Mouse (Mus musculus): Measurements from ENCODE around the gene Gpr68. TPM values are rescaled to one million over a fixed set of nuclear protein-coding genes. Genes with fewer than 3 reads are reported as not detected.

Gpr68 gene
- polyA plus RNA-seq, 1 experiment from 2014 or later: 0.62 TPM

- H3K27ac ChIP-seq: no peak overlapping the region
- H3K27me3 ChIP-seq (replicated peaks): peaks cover 14% of the 10 kb centered on the region
- no peaks in the 10 kb centered on the region for H3K36me3 ChIP-seq
- peak overlapping the region; percentile 94 for H3K4me2 ChIP-seq (replicated peaks)
- no peaks in the 10 kb centered on the region for H3K9me3 ChIP-seq
- no peak for ATAC-seq
- H3K4me1 ChIP-seq (replicated peaks): peaks cover 22% of the 10 kb centered on the region; the same call in 1 of the 2 replicates
- peak overlapping the region; percentile 39 for H3K4me3 ChIP-seq (replicated peaks)
- 30% methylated on average over 10 of the region's 10 CpGs for WGBS
- H3K9ac ChIP-seq: 0 out of 2 replicates have a peak overlapping the region, but pooled peaks have one; percentile 46
Measured at GRCm38 (mm10) chr12:100908298-100909034, 468 bp upstream of the Gpr68 start.

- no peak for ATAC-seq
- no peak overlapping the region for H3K9ac ChIP-seq
Measured at GRCm38 (mm10) chr12:100906861-100907260, 1.1 kb downstream of the Gpr68 start.

GRCm38 (mm10) chr12:100903761-100904160 is 4.2 kb downstream of the Gpr68 start:
- no peak for ATAC-seq
- H3K9ac ChIP-seq: no peak overlapping the region
- peaks cover 13% of the 10 kb centered on the region for H3K4me1 ChIP-seq (replicated peaks)
- no peak overlapping the region for H3K4me2 ChIP-seq (replicated peaks)
- H3K4me3 ChIP-seq (replicated peaks): no peak overlapping the region
- peaks cover 32% of the 10 kb centered on the region for H3K27me3 ChIP-seq (replicated peaks)
- H3K9me3 ChIP-seq: no peaks in the 10 kb centered on the region
- no peak overlapping the region for H3K27ac ChIP-seq
- H3K36me3 ChIP-seq: no peaks in the 10 kb centered on the region
- WGBS: 85% methylated on average over 9 of the region's 9 CpGs

More at GRCm38 (mm10) chr12:100906861-100907260, 1.1 kb downstream of the Gpr68 start:
- no peak overlapping the region for H3K4me3 ChIP-seq (replicated peaks)
- H3K27ac ChIP-seq: no peak overlapping the region
- WGBS: 81% methylated on average over 5 of the region's 5 CpGs
- peaks cover 20% of the 10 kb centered on the region; the same call in 1 of the 2 replicates for H3K4me1 ChIP-seq (replicated peaks)
- H3K4me2 ChIP-seq (replicated peaks): no peak overlapping the region
- H3K27me3 ChIP-seq (replicated peaks): peaks cover 15% of the 10 kb centered on the region
- no peaks in the 10 kb centered on the region for H3K36me3 ChIP-seq
- H3K9me3 ChIP-seq: no peaks in the 10 kb centered on the region

GRCm38 (mm10) chr12:100901386-100901785 is 6.6 kb downstream of the Gpr68 start:
- no peaks in the 10 kb centered on the region for H3K9me3 ChIP-seq
- no peak overlapping the region for H3K4me3 ChIP-seq (replicated peaks)
- H3K4me1 ChIP-seq (replicated peaks): peaks cover 12% of the 10 kb centered on the region
- H3K36me3 ChIP-seq: no peaks in the 10 kb centered on the region
- H3K27ac ChIP-seq: no peak overlapping the region
- ATAC-seq: no peak
- no peak overlapping the region for H3K4me2 ChIP-seq (replicated peaks)
- WGBS: 72% methylated on average over 6 of the region's 6 CpGs
- peaks cover 39% of the 10 kb centered on the region for H3K27me3 ChIP-seq (replicated peaks)
- no peak overlapping the region for H3K9ac ChIP-seq

- H3K4me3 ChIP-seq (replicated peaks): no peak overlapping the region
- H3K36me3 ChIP-seq: no peaks in the 10 kb centered on the region
- WGBS: 63% methylated on average over 6 of the region's 6 CpGs
- H3K27me3 ChIP-seq (replicated peaks): peaks cover 39% of the 10 kb centered on the region
- H3K27ac ChIP-seq: no peak overlapping the region
- H3K9me3 ChIP-seq: no peaks in the 10 kb centered on the region
- H3K4me1 ChIP-seq (replicated peaks): peaks cover 12% of the 10 kb centered on the region
- H3K4me2 ChIP-seq (replicated peaks): no peak overlapping the region
- ATAC-seq: no peak
- H3K9ac ChIP-seq: no peak overlapping the region
Measured at GRCm38 (mm10) chr12:100900901-100901300, 7.1 kb downstream of the Gpr68 start.

- ATAC-seq: peak; percentile 51; the same call in 1 of the 2 replicates
- Histone ChIP-seq H3K9me3 (no peaks in the 10 kb centered on the region), H3K27me3 (replicated peaks) (peaks cover 39% of the 10 kb centered on the region), H3K4me2 (replicated peaks) (peak overlapping the region; percentile 69), H3K9ac (no peak overlapping the region), H3K27ac (no peak overlapping the region), H3K36me3 (no peaks in the 10 kb centered on the region), H3K4me3 (replicated peaks) (peak overlapping the region; percentile 26), H3K4me1 (replicated peaks) (peaks cover 12% of the 10 kb centered on the region)
- WGBS: 2% methylated on average over 30 of the region's 30 CpGs
Measured at GRCm38 (mm10) chr12:100899111-100899640, 8.8 kb downstream of the Gpr68 start.

- H3K27me3 ChIP-seq (replicated peaks): peaks cover 36% of the 10 kb centered on the region
- no peaks in the 10 kb centered on the region for H3K9me3 ChIP-seq
- ATAC-seq: no peak
- no peak overlapping the region for H3K27ac ChIP-seq
- H3K4me2 ChIP-seq (replicated peaks): peak overlapping the region; percentile 69; the same call in 1 of the 2 replicates
- no peak overlapping the region for H3K4me3 ChIP-seq (replicated peaks)
- H3K9ac ChIP-seq: no peak overlapping the region
- 30% methylated on average over 12 of the region's 12 CpGs for WGBS
- no peaks in the 10 kb centered on the region for H3K36me3 ChIP-seq
- H3K4me1 ChIP-seq (replicated peaks): peaks cover 12% of the 10 kb centered on the region
Measured at GRCm38 (mm10) chr12:100897736-100898650, 10.0 kb downstream of the Gpr68 start.

- H3K4me3 ChIP-seq (replicated peaks): no peak overlapping the region
- no peak for ATAC-seq
- peaks cover 33% of the 10 kb centered on the region for H3K27me3 ChIP-seq (replicated peaks)
- no peaks in the 10 kb centered on the region for H3K9me3 ChIP-seq
- no peak overlapping the region for H3K27ac ChIP-seq
- no peak overlapping the region for H3K9ac ChIP-seq
- WGBS: 18% methylated on average over 3 of the region's 3 CpGs
- no peak overlapping the region for H3K4me2 ChIP-seq (replicated peaks)
- H3K4me1 ChIP-seq (replicated peaks): peaks cover 12% of the 10 kb centered on the region
- H3K36me3 ChIP-seq: no peaks in the 10 kb centered on the region
Measured at GRCm38 (mm10) chr12:100896661-100897060, 11.3 kb downstream of the Gpr68 start.

GRCm38 (mm10) chr12:100895504-100895903 is 12.5 kb downstream of the Gpr68 start:
- H3K9ac ChIP-seq: no peak overlapping the region
- ATAC-seq: no peak
- peaks cover 32% of the 10 kb centered on the region for H3K27me3 ChIP-seq (replicated peaks)
- no peak overlapping the region for H3K27ac ChIP-seq
- H3K9me3 ChIP-seq: no peaks in the 10 kb centered on the region
- H3K4me1 ChIP-seq (replicated peaks): peaks cover 12% of the 10 kb centered on the region
- WGBS: 2% methylated on average over 2 of the region's 2 CpGs
- H3K36me3 ChIP-seq: no peaks in the 10 kb centered on the region
- H3K4me2 ChIP-seq (replicated peaks): no peak overlapping the region
- no peak overlapping the region for H3K4me3 ChIP-seq (replicated peaks)

- ATAC-seq: no peak
- Histone ChIP-seq H3K9ac (no peak overlapping the region), H3K4me1 (replicated peaks) (0 out of 2 replicates have a peak, but pooled peaks cover 2% of the 10 kb centered on the region), H3K4me2 (replicated peaks) (no peak overlapping the region), H3K4me3 (replicated peaks) (no peak overlapping the region), H3K9me3 (no peaks in the 10 kb centered on the region), H3K27me3 (replicated peaks) (no peaks in the 10 kb centered on the region), H3K27ac (no peak overlapping the region), H3K36me3 (no peaks in the 10 kb centered on the region)
- 83% methylated on average over 3 of the region's 3 CpGs for WGBS
Measured at GRCm38 (mm10) chr12:100890548-100890947, 17.4 kb downstream of the Gpr68 start.

- peak overlapping the region; percentile 56; the same call in 1 of the 2 replicates for H3K27ac ChIP-seq
- H3K36me3 ChIP-seq: no peaks in the 10 kb centered on the region
- 23% methylated on average over 12 of the region's 12 CpGs for WGBS
- H3K9ac ChIP-seq: no peak overlapping the region
- H3K4me3 ChIP-seq (replicated peaks): no peak overlapping the region
- ATAC-seq: peak; percentile 78
- 0 out of 2 replicates have a peak, but pooled peaks cover 2% of the 10 kb centered on the region for H3K4me1 ChIP-seq (replicated peaks)
- no peaks in the 10 kb centered on the region for H3K27me3 ChIP-seq (replicated peaks)
- no peaks in the 10 kb centered on the region for H3K9me3 ChIP-seq
- H3K4me2 ChIP-seq (replicated peaks): peak overlapping the region; percentile 3; the same call in 1 of the 2 replicates
Measured at GRCm38 (mm10) chr12:100887801-100888258, 20.2 kb downstream of the Gpr68 start.

- 86% methylated on average over 4 of the region's 4 CpGs for WGBS
- ATAC-seq: no peak
Measured at GRCm38 (mm10) chr12:100886877-100887276, 21.1 kb downstream of the Gpr68 start.

More at GRCm38 (mm10) chr12:100886877-100887276, 21.1 kb downstream of the Gpr68 start:
- Histone ChIP-seq H3K36me3 (no peaks in the 10 kb centered on the region), H3K9ac (no peak overlapping the region), H3K4me2 (replicated peaks) (no peak overlapping the region), H3K27ac (no peak overlapping the region), H3K4me1 (replicated peaks) (0 out of 2 replicates have a peak, but pooled peaks cover 2% of the 10 kb centered on the region), H3K4me3 (replicated peaks) (no peak overlapping the region), H3K27me3 (replicated peaks) (no peaks in the 10 kb centered on the region), H3K9me3 (no peaks in the 10 kb centered on the region)

All from intestine, embryonic 15.5 days (tissue).